Mouse (Mus musculus) gastrocnemius, postnatal 14 days (tissue): ENCODE data around the gene Cnnm4. TPM values are rescaled to one million over a fixed set of nuclear protein-coding genes. Genes with fewer than 3 reads are reported as not detected.

Source experiments
- DNase-seq: peaks from one replicate; pipeline ENCODE4 v3.0.0; 2021; ENCODE audit warnings: mixed read lengths
- intact Hi-C: fragments of 180-260 bp; cut with DNase I; formaldehyde crosslinking; loops from one replicate; pipeline ENCODE4 v1.15.1; 2025; ENCODE audit warnings: low total_unique reads
- total RNA-seq, 2 experiments: library from RNA; stranded (reverse); gene quantifications; 2 replicates each; pipeline ENCODE4 v1.2.3; 2021

Gene Cnnm4
- total RNA-seq, 2 experiments from 2014 or later: 4.6 to 5.4 TPM

DNA sequence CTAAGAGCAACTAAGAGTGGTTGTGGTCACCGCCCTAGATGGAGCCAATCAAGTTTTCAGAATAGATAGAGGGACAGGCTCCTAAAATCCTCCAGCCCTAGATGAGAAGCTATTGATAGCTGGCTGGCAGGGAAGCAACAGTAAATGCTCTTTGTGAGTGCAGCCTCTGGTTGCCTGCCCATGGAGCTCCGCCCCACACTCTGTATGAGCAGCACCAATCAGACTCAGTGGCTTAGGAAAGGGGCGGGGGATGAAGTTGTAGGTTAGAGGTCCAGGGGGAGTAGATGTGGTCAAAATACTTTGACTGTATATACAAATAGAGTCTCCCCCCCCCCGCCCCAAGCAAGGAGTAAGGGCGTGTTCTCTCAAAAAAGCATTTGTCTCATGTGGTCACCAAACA is 4.0 kb upstream of the Cnnm4 start:
- intact Hi-C loops: no loop called here
- no peak for DNase-seq

GRCm38 (mm10) chr1:36469811-36470444 is 1.5 kb upstream of the Cnnm4 start:
- peak; percentile 51 for DNase-seq
- intact Hi-C loops: loop anchor here (2.0 kb wide), 1 partner anchor 101 kb away; the partner anchor contains the start of gene Kansl3

GRCm38 (mm10) chr1:36472106-36472440 is 653 bp downstream of the Cnnm4 start:
- peak; percentile 16 for DNase-seq
- intact Hi-C loops: no loop called here

DNA sequence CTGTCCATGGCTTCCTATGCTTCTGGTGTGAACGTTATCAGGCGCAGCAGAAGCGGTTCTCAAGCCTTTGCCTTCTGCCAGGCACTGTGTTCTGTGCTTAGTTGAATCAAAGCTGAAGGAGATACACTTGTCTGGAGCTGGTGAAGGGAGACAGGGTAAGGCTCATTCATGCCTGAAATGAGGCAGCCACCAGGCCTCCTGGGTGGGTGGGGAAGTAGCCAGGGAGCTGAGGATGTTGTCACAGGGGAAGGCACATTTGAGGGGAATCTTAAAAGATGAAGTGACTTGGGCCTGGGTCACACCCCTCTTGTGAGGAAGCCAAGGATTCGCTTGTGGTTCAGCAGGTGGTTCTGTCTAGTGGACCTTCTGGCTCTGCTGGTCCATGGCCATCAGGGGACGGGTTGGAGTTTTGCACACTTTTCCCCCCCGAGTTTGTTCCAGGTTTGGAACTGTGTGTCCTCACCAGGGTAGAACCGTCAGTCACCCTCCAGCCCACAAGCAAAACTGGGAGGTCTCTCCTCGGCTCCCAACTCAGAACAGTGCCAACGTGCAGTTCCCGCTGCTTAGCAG is 1.9 kb downstream of the Cnnm4 start:
- intact Hi-C loops: no loop called here
- no peak for DNase-seq

DNA sequence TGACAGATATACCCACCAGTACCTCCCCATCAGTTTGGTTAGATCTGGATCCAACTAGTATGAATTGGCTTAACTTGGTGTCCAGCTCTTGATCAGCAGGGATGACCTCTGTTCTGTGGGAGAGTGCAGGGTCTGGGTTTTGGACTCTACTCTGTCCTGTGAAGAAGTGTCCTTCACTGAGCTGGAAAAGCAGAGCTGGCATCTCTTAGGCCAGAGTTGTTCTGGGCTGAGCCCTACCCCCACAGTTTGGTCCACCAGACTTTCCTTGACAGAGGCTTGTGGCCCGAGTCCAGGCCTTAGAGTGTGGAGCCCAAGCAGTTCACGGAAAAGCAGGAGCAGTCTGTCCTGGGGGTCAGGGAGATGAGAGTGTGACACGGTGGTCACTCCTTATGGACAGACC is 3.2 kb downstream of the Cnnm4 start:
- DNase-seq: no peak
- intact Hi-C loops: no loop called here

- no peak for DNase-seq
- intact Hi-C loops: no loop called here
Observed at GRCm38 (mm10) chr1:36475480-36476110, 4.2 kb downstream of the Cnnm4 start.

DNA sequence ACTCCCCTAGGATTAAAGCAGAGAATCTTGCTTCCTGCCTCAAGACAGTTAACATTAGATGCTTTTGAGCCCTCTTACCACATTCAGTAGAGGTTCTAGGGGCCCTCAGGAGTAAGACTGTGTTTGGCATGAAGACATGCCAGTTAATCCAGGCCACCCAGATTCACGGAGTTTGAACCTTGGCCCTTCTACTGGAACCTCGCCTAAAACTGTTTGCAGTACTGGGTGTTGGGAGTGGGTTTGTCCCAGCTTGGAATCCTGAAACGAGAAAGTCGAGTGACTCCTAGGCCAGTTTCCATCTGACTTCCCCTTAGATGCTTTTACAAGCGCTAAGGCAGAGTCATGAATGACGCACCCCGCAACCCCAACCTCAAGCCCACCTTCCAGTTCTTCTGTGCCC is 5.0 kb downstream of the Cnnm4 start:
- no peak for DNase-seq
- intact Hi-C loops: no loop called here

DNA sequence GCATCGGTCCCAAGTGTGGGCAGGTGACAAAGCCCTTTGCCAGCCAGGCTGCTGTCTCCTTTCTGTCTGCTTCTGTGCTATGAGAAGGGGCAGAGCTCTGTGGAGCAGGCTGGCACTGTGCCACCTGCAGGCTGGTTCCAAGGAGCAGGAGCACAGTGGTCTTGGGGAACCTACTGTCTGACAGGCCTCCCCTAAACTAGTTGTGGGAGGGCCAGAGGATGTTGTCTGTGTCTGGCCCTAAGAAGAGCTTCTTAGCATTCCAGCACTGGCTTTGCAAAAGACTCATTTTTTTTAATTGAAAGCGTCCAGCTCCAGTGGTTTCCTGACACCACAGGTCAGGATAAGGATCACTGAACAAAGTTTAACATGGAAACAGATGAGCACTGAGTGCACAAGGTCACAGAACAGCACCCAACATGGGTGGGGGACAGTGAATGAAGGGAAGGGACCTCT is 6.9 kb downstream of the Cnnm4 start:
- DNase-seq: no peak
- intact Hi-C loops: no loop called here

GRCm38 (mm10) chr1:36479903-36480899 is 8.8 kb downstream of the Cnnm4 start:
- DNase-seq: no peak
- intact Hi-C loops: no loop called here

- no peak for DNase-seq
- intact Hi-C loops: no loop called here
Observed at GRCm38 (mm10) chr1:36483825-36484224, 12.4 kb downstream of the Cnnm4 start.

DNA sequence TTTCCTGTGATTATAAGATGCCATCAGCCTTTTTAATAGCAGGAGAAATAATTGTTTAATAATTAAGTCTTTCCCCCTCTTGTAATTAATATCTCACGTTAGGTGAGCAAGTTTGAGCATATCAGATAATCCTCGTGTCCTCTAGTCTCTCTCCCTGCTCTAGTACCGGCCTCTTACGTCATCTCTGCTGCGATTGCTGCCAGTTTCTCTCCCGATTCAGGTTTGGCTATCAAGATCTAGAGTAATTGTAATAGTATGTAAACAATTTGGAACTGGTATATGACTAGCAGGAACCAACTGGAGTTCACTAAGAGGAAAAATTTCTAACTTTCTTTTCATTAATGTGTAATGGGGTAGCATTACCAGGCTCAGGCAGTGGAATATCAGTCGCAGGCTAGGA is 13.7 kb downstream of the Cnnm4 start:
- intact Hi-C loops: no loop called here

GRCm38 (mm10) chr1:36487111-36487510 is 15.7 kb downstream of the Cnnm4 start:
- intact Hi-C loops: no loop called here
- no peak for DNase-seq

More for the DNA sequence above, 13.7 kb downstream of the Cnnm4 start:
- no peak for DNase-seq

DNA sequence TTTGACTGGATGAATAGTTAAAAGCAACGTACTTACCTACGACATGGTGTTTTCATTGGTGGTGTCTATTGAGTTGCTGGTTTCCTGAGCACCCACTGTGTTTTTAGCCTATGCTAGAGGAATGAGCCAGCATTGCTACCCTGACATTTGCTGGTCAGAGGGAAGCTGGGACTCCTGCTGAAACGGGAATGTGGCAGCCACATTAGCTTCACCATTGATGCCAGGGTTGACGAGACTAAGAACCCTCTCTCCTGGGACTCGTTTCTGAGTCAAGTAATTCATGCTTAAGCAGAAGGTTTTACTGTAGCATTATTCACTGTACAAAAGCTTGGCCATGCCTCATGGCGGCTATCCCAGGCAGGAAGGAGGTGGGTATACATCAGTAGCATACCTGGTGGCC is 18.2 kb downstream of the Cnnm4 start:
- no peak for DNase-seq
- intact Hi-C loops: no loop called here

GRCm38 (mm10) chr1:36492416-36493139 is 21.2 kb downstream of the Cnnm4 start:
- peak; percentile 76 for DNase-seq
- intact Hi-C loops: no loop called here

GRCm38 (mm10) chr1:36493299-36493698 is 21.9 kb downstream of the Cnnm4 start:
- DNase-seq: no peak
- intact Hi-C loops: no loop called here

GRCm38 (mm10) chr1:36496719-36497118 is 25.3 kb downstream of the Cnnm4 start:
- no peak for DNase-seq
- intact Hi-C loops: loop anchor here (5.0 kb wide), 1 partner anchor 174 kb away; no protein-coding TSS in a partner anchor

DNA sequence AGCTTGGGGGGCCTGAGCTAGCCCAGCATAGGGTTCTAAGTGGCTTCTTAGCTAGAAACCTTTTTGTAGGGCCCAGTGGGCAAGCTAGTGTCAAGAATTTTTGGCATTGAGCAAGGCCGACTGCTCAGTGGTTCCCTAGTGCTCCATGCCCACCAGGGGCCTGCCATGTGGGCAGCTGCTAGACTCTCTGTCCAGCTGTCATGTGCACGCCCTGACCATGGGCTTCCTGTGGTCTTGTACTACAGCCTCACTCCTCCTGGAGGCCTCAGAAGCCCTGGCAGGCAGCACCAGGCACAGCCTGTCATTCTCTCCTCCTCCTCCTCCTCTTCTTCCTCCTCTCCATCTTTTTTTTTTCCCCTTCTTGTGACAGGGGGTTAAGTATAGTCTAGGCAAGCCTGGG is 25.9 kb downstream of the Cnnm4 start:
- intact Hi-C loops: loop anchor here (5.0 kb wide), 1 partner anchor 175 kb away; no protein-coding TSS in a partner anchor
- no peak for DNase-seq

DNA sequence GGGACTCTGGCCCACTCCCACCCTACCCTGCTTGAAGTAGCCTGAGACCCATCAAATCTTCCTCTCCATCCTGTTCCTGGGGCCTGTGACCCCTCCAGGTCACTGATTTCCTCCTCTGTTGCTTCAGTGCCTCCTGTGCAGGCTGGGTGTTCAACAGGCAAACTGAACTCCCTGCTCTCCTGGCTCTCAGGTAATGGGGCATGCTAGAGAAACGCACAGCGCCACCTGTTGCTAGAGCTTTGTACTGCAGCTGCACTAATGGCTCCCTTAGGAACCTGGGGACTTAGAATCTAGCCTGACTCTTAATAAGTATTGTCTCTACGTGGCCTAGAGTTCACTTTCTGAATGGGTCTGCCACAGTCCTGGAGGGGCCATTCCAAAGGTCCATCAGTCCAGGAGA is 29.8 kb downstream of the Cnnm4 start:
- intact Hi-C loops: loop anchor here (10.0 kb wide), 2 partner anchors 66 to 156 kb away; no protein-coding TSS in a partner anchor
- peak; percentile 60 for DNase-seq

DNA sequence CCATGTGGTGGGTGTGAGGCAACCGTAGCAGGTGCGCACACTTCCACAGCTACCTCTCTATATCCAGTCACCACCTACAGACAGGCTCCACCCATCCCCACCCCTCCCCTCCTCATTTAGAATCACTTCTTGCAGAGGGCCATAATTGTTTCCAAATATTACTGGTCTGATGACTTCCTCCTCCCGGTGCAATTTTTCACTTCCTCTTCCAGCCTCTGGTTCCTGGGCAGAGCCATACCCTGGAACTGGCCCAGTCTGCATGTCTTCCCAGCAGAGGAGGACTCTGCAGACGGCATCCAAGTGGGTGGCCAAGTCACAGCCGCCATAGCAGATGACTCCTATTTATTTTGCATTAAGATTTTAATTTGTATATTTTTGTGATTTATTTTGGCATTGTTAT is 36.8 kb downstream of the Cnnm4 start:
- intact Hi-C loops: loop anchor here (10.0 kb wide), 2 partner anchors 73 to 163 kb away; no protein-coding TSS in a partner anchor
- DNase-seq: no peak
